10 mouse cellular contexts compared by ENCODE assay signal in the genomic region with DNA sequence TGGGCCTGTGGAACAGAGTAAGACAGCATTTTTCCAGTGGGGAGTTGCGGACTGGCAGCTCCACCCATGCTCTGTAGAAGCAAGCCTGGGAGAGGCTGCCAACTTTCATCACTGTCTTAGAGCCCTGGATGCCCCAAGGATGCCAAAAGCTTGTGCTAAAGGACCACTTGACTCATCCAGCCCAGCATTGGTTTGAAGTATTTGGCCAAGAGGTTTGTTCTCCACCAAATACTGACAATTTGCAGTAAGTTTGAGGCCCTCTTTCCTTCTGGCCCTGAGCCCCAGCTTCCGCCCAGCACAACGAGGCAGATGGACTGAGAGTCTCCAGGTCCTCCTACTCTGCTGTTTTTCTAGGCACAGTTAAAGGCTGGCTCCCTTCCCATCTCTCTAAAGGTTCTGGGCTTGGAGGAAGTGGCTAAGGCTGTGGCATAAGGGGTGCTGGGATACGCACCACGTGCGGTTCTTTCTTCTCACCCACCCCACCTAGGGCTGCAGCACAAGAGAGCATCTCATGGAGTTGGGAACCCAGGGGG. TPM values are rescaled to one million over a fixed set of nuclear protein-coding genes. Genes with fewer than 3 reads are reported as not detected.
DNase-seq lines count a peak whose midpoint lies in the region; ATAC-seq lines count a peak whose summit lies in the region.
"Had no signal": no experiment of that assay in that cellular context is flagged by ENCODE, and none has a peak within 500 bp of the region (broad histone marks: within the 10 kb centered on the region; RNA-seq: fewer than 3 reads in every experiment).

No protein-coding gene starts in this region.

- H3K27ac ChIP-seq in midbrain, embryonic 16.5 days (ENCODE audit: low read length) = no peak overlapping the region
- H3K27ac ChIP-seq: liver, embryonic 14.5 days; neural tube, embryonic 12.5 days had no signal

- H3K36me3 ChIP-seq in midbrain, embryonic 16.5 days (ENCODE audit: control insufficient read depth, insufficient read depth, low read length) = peaks cover 8% of the 10 kb centered on the region

- no peak for DNase-seq in cerebellum, postnatal 4 days (ENCODE audit: low spot score in 2 of 2)
- peak; percentile 97 for DNase-seq in brain, adult 2 months (ENCODE audit: low read depth, low spot score)
- DNase-seq in gonadal fat pad, adult 2 months (ENCODE audit: low read depth) = peak; percentile 70
- peak; percentile 84 to 87 for DNase-seq in left cerebral cortex, postnatal 36 days (ENCODE audit: low spot score in 2 of 2)
- DNase-seq in adrenal gland, postnatal 25 days = no peak
- DNase-seq in adrenal gland, adult 8-10 months = no peak

- no peaks in the 10 kb centered on the region for H3K9me3 ChIP-seq in midbrain, embryonic 16.5 days (replicated peaks; ENCODE audit: control insufficient read depth, low read length, poor library complexity, severe bottlenecking)
- H3K9me3 ChIP-seq: neural tube, embryonic 12.5 days had no signal

- H3K4me3 ChIP-seq in midbrain, embryonic 16.5 days (ENCODE audit: low read depth, low read length) = no peak overlapping the region
- H3K4me3 ChIP-seq: neural tube, embryonic 12.5 days had no signal

- no peak overlapping the region for H3K4me2 ChIP-seq in midbrain, embryonic 16.5 days (ENCODE audit: low read length)
- H3K4me2 ChIP-seq: neural tube, embryonic 12.5 days had no signal

- intact Hi-C loops in left cerebral cortex, postnatal 36 days (cut with DNase I) = loop anchor here (1.0 to 5.0 kb wide), 3 partner anchors 16 to 50 kb away; no protein-coding TSS in a partner anchor

- 90% methylated on average over 6 of the region's 6 CpGs for WGBS in midbrain, embryonic 16.5 days

- H3K4me1 ChIP-seq in midbrain, embryonic 16.5 days (ENCODE audit: control insufficient read depth, insufficient read depth, low read length) = no peaks in the 10 kb centered on the region

- no peaks in the 10 kb centered on the region for H3K27me3 ChIP-seq in midbrain, embryonic 16.5 days (ENCODE audit: control insufficient read depth, insufficient read depth, low read depth, low read length)
- H3K27me3 ChIP-seq: neural tube, embryonic 12.5 days had no signal

- no peak overlapping the region for H3K9ac ChIP-seq in midbrain, embryonic 16.5 days (ENCODE audit: low read depth, low read length)
- H3K9ac ChIP-seq: liver, embryonic 14.5 days; neural tube, embryonic 12.5 days had no signal

- peak; percentile 32; the same call in 1 of the 2 replicates for ATAC-seq in cerebellum, adult (ENCODE audit: insufficient number of reproducible peaks, low FRiP score, low TSS enrichment)
- no peak for ATAC-seq in midbrain, embryonic 16.5 days

RNA-seq across cellular contexts. Expression of gene Apeh, which starts 42.6 kb away (rescaled TPM):
- polyA plus RNA-seq in gonadal fat pad, adult 2 months (2012; rRNA removed) = 94.2 and 118 TPM in 2 replicates
- 10 to 100 TPM; 23.9 to 39.4 TPM for total RNA-seq in left cerebral cortex, postnatal 36 days (2021)
- 100 and 123 TPM in 2 replicates for total RNA-seq in adrenal gland, postnatal 25 days (2021)
- total RNA-seq in adrenal gland, adult 8-10 months (2022) = 100 to 1,000 TPM; 104 to 125 (median 109) TPM
- polyA plus RNA-seq in midbrain, embryonic 16.5 days (2015; fragmentation: Nextera tagmentation; extraction: Ambion mirVana) = 46.0 and 50.8 TPM in 2 replicates

RNA-seq across cellular contexts. Expression of gene Bsn, which starts 53.2 kb away (rescaled TPM):
- polyA plus RNA-seq in gonadal fat pad, adult 2 months (2012; rRNA removed) = 1.5 and 1.9 TPM in 2 replicates
- total RNA-seq in left cerebral cortex, postnatal 36 days (2021) = 100 to 1,000 TPM; 269 to 307 TPM
- total RNA-seq in adrenal gland, postnatal 25 days (2021) = 9.1 and 10.0 TPM in 2 replicates
- 1 to 10 TPM; 3.7 to 6.8 (median 6.4) TPM for total RNA-seq in adrenal gland, adult 8-10 months (2022)
- 8.6 and 10.1 TPM in 2 replicates for polyA plus RNA-seq in midbrain, embryonic 16.5 days (2015; fragmentation: Nextera tagmentation; extraction: Ambion mirVana)

RNA-seq across cellular contexts. Expression of gene Rnf123, which starts 53.9 kb away (rescaled TPM):
- 69.5 and 90.7 TPM in 2 replicates for polyA plus RNA-seq in gonadal fat pad, adult 2 months (2012; rRNA removed)
- total RNA-seq in left cerebral cortex, postnatal 36 days (2021) = 100 to 1,000 TPM in 1 of 2 experiments, 10 to 100 TPM in 1; 77.6 to 107 TPM
- 85.0 and 87.0 TPM in 2 replicates for total RNA-seq in adrenal gland, postnatal 25 days (2021)
- total RNA-seq in adrenal gland, adult 8-10 months (2022) = 100 to 1,000 TPM in 1 of 4 experiments, 10 to 100 TPM in 3; 68.2 to 108 (median 86.5) TPM
- polyA plus RNA-seq in midbrain, embryonic 16.5 days (2015; fragmentation: Nextera tagmentation; extraction: Ambion mirVana) = 53.4 and 53.9 TPM in 2 replicates

RNA-seq across cellular contexts. Expression of gene Mst1, which starts 56.8 kb away (rescaled TPM):
- polyA plus RNA-seq in gonadal fat pad, adult 2 months (2012; rRNA removed) = 0.32 and 0.94 TPM in 2 replicates
- not detected for total RNA-seq in left cerebral cortex, postnatal 36 days (2021)
- 0.39 and 2.7 TPM in 2 replicates for total RNA-seq in adrenal gland, postnatal 25 days (2021)
- under 1 TPM in 1 of 4 experiments, not detected in 3; 0.10 TPM for total RNA-seq in adrenal gland, adult 8-10 months (2022)
- polyA plus RNA-seq in midbrain, embryonic 16.5 days (2015; fragmentation: Nextera tagmentation; extraction: Ambion mirVana) = 0.09 TPM in 1 of 2 replicates, not detected in the other

Comparison
In these comparisons a context has a peak if more than half of its experiments do, and no peak if none do; other contexts are left out.
1. DNase-seq: peak in brain, adult 2 months (single experiment), gonadal fat pad, adult 2 months (single experiment) and left cerebral cortex, postnatal 36 days (2 of 2); none in cerebellum, postnatal 4 days (0 of 2), adrenal gland, postnatal 25 days (single experiment) and adrenal gland, adult 8-10 months (single experiment).
2. RNA of gene Bsn, which starts 53.2 kb away (total RNA-seq): 269 to 307 TPM in left cerebral cortex, postnatal 36 days; 9.1 to 10.0 TPM in adrenal gland, postnatal 25 days and 3.7 to 6.8 TPM in adrenal gland, adult 8-10 months; every median in the first group is over 10 times any median in the second.